Mouse (Mus musculus): Measurements from ENCODE around the gene Tnfsfm13.

- TF ChIP-seq CTCF (IDR thresholded peaks at IDR 0.05; ENCODE audit: low read depth) (no peak), EP300 (IDR thresholded peaks at IDR 0.05; ENCODE audit: low read depth) (no peak)
These were observed 29.8 kb downstream of the Tnfsfm13 start, which contains the start of gene Cd68 for GRCm38 (mm10) chr11:69665961-69666664.

Data from liver, embryonic 14.5 days (tissue).